Mouse (Mus musculus) lung, embryonic 14.5 days (tissue): ENCODE results near the gene Itgax. TPM values are rescaled to one million over a fixed set of nuclear protein-coding genes. Genes with fewer than 3 reads are reported as not detected.

Experiments
- ATAC-seq: fragments of 200-750 bp; cut with Nextera tagmentation; 2 replicates; pipeline ENCODE4 v1.8.0; 2017; ENCODE audit warnings: mild to moderate bottlenecking, moderate TSS enrichment, moderate library complexity; ENCODE audit not compliant: insufficient read depth
- DNase-seq: peaks from one replicate; pipeline ENCODE4 v3.0.0-alpha.2; 2015
- H3K27ac ChIP-seq: fragments of 300-500 bp; sonication (generic); 2 replicates; pipeline ENCODE4 v1.5.1; 2014; ENCODE audit warnings: low read depth, mild to moderate bottlenecking, moderate library complexity
- H3K27me3 ChIP-seq: fragments of 300-500 bp; sonication (generic); 2 replicates; pipeline ENCODE4 v1.6.1; 2014; ENCODE audit warnings: low read length, control low read depth; ENCODE audit not compliant: insufficient read depth
- H3K36me3 ChIP-seq: fragments of 300-500 bp; sonication (generic); 2 replicates; pipeline ENCODE4 v1.6.1; 2014; ENCODE audit warnings: control low read depth; ENCODE audit not compliant: insufficient read depth
- H3K4me1 ChIP-seq: fragments of 300-500 bp; sonication (generic); 2 replicates; pipeline ENCODE4 v1.6.1; 2014; ENCODE audit warnings: antibody characterized with exemption, control low read depth; ENCODE audit not compliant: insufficient read depth
- H3K4me2 ChIP-seq: fragments of 300-500 bp; sonication (generic); 2 replicates; pipeline ENCODE4 v1.6.1; 2014; ENCODE audit warnings: mild to moderate bottlenecking
- H3K4me3 ChIP-seq: fragments of 300-500 bp; sonication (generic); 2 replicates; pipeline ENCODE4 v1.5.1; 2014; ENCODE audit warnings: low read depth, low read length
- H3K9ac ChIP-seq: fragments of 300-500 bp; sonication (generic); 2 replicates; pipeline ENCODE4 v1.6.1; 2014
- H3K9me3 ChIP-seq: fragments of 300-500 bp; sonication (generic); 2 replicates; pipeline ENCODE4 v1.6.1; 2016; ENCODE audit warnings: low read depth, low read length, control low read depth
- CTCF ChIP-seq: IDR thresholded peaks from 2 replicates; pipeline ENCODE4 v1.5.1; 2016; ENCODE audit warnings: antibody characterized with exemption, low read depth
- WGBS: fragments of 180-500 bp; shearing (Covaris S2); extraction: QIAGEN DNeasy Blood & Tissue Kit; methylation state at CpG from one replicate; pipeline ENCODE4 v1.1.7; 2014; 5-methylcytosine and 5-hydroxymethylcytosine counted together
- polyA plus RNA-seq: library from polyadenylated mRNA; unstranded; fragments of >200 nt; fragmentation: Nextera tagmentation; extraction: Ambion mirVana; gene quantifications from 2 replicates; pipeline ENCODE4 v1.2.1, GENCODE M21; 2014

Itgax gene
- 0.11 and 0.12 TPM in 2 replicates for polyA plus RNA-seq

DNA sequence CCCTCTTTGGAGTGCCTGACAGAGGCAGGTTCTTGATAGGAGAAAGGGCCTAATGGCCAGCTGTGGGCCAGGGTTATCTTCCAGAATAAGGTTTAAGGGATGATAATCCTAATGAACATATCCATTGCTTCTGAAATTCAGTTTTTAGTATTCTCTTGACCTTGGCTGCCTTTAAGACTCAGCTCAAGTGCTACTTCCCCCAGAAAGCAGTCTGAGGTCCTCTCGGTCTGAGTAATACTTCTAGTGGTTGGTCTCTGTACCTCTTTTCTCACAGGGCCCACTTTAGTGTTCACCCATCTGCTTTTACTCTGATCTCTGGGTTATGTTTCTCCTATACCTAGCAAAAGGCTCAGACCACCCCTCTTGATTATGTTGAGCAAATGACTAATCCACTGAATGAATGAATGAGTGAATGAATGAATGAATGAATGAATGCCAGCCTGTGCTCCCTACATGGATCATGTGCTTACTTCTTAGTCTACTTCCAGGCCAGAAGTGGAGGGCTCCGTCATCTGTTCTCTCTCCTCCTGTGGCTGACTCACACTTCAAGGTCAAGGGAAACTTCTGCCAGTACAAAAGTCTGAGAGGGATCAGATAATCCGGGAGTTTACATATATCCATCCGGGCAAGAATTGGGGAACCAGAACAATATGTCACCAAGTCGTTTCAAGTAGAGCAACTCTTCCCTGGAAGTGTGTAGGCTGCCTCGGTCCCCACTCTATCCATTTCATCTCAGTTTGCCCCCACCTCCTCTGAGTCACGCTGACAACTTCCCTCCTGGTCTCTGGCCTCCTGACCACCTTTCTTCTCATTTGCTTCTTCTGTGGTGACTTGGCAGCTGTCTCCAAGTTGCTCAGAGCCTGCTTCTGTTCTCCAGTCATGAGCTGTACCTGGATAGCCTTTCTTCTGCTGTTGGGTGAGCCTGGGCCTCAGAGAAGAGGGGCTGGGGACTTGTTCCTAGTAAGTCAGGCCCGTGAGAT, at the start of gene Itgax:
TSS of gene Itgax (plus strand) at position 807 of the 980 bp plus-strand sequence.
- TF ChIP-seq CTCF, result no peak

GRCm38 (mm10) chr7:128080012-128080411, 49.3 kb upstream of the Itgax start:
- WGBS, result 75% methylated on average over 8 of the region's 8 CpGs
- DNase-seq (no peak), ATAC-seq (no peak)
- no peak overlapping the region for H3K4me3 ChIP-seq
- TF ChIP-seq CTCF, result no peak
- H3K4me1 ChIP-seq, result no peaks in the 10 kb centered on the region
- H3K27ac ChIP-seq, result no peak overlapping the region
- no peak overlapping the region for H3K4me2 ChIP-seq
- H3K36me3 ChIP-seq, result no peaks in the 10 kb centered on the region
- no peaks in the 10 kb centered on the region for H3K9me3 ChIP-seq
- no peaks in the 10 kb centered on the region for H3K27me3 ChIP-seq
- H3K9ac ChIP-seq, result no peak overlapping the region

More for the DNA sequence above, at the start of gene Itgax:
- Histone ChIP-seq H3K9me3 (no peaks in the 10 kb centered on the region), H3K4me2 (no peak within 1 kb of the TSS), H3K36me3 (no peaks in the 10 kb centered on the region), H3K9ac (no peak within 1 kb of the TSS), H3K4me1 (no peaks in the 10 kb centered on the region), H3K27ac (no peak within 1 kb of the TSS), H3K4me3 (no peak within 1 kb of the TSS), H3K27me3 (no peaks in the 10 kb centered on the region)
- DNase-seq (peak; percentile 8), ATAC-seq (no peak)
- WGBS, result 56% methylated on average over 8 of the region's 8 CpGs

DNA sequence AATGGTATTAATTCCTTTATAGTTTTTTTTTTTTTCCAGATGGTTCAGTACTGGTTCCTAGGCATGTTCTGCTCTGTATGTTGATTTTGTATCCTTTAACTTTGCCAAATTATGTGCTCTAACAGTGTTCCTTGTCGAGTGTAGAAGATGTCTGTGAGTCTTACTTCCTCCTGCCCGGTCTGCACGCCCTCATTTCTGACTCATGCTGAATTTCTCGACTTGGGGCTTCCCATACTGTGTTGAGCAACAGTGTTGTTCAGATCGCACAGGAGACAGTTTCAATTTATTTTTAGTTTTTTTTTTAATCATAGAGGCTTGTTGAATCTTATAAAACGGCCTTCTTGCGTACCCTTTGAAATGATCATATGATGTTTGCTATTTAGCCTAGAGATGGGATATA, 40.2 kb upstream of the Itgax start:
- H3K4me1 ChIP-seq, result no peaks in the 10 kb centered on the region
- H3K4me2 ChIP-seq, result no peak overlapping the region
- H3K36me3 ChIP-seq, result no peaks in the 10 kb centered on the region
- TF ChIP-seq CTCF, result no peak
- H3K9me3 ChIP-seq, result no peaks in the 10 kb centered on the region
- H3K27ac ChIP-seq, result no peak overlapping the region
- no peak overlapping the region for H3K4me3 ChIP-seq
- no peak overlapping the region for H3K9ac ChIP-seq
- ATAC-seq (no peak), DNase-seq (no peak)
- H3K27me3 ChIP-seq, result no peaks in the 10 kb centered on the region
- WGBS, result 77% methylated on average over 7 of the region's 7 CpGs

GRCm38 (mm10) chr7:128098135-128098534, 31.2 kb upstream of the Itgax start:
- H3K4me1 ChIP-seq, result no peaks in the 10 kb centered on the region
- no peak overlapping the region for H3K27ac ChIP-seq
- 0 out of 2 replicates have a peak, but pooled peaks have one; percentile 20 for TF ChIP-seq CTCF
- H3K4me2 ChIP-seq, result no peak overlapping the region
- H3K4me3 ChIP-seq, result no peak overlapping the region
- DNase-seq, result peak; percentile 56
- H3K9me3 ChIP-seq, result no peaks in the 10 kb centered on the region
- no peaks in the 10 kb centered on the region for H3K36me3 ChIP-seq
- no peak overlapping the region for H3K9ac ChIP-seq
- H3K27me3 ChIP-seq, result no peaks in the 10 kb centered on the region
- ATAC-seq, result no peak
- 83% methylated on average over 1 of the region's 1 CpGs for WGBS

- ATAC-seq (no peak), DNase-seq (no peak)
- Histone ChIP-seq H3K4me2 (no peak overlapping the region), H3K9ac (no peak overlapping the region), H3K27ac (no peak overlapping the region), H3K36me3 (no peaks in the 10 kb centered on the region), H3K4me1 (no peaks in the 10 kb centered on the region), H3K4me3 (no peak overlapping the region), H3K27me3 (no peaks in the 10 kb centered on the region), H3K9me3 (no peaks in the 10 kb centered on the region)
- TF ChIP-seq CTCF, result no peak
- WGBS, result 72% methylated on average over 2 of the region's 2 CpGs
Observed at GRCm38 (mm10) chr7:128100742-128101357, 28.5 kb upstream of the Itgax start.

- Histone ChIP-seq H3K9ac (no peak overlapping the region), H3K4me1 (no peaks in the 10 kb centered on the region), H3K4me3 (no peak overlapping the region), H3K27ac (no peak overlapping the region), H3K9me3 (no peaks in the 10 kb centered on the region), H3K36me3 (no peaks in the 10 kb centered on the region), H3K27me3 (no peaks in the 10 kb centered on the region), H3K4me2 (no peak overlapping the region)
- WGBS, result 44% methylated on average over 4 of the region's 4 CpGs
- TF ChIP-seq CTCF, result no peak
- ATAC-seq (no peak), DNase-seq (no peak)
Observed at GRCm38 (mm10) chr7:128105246-128105645, 24.1 kb upstream of the Itgax start.

GRCm38 (mm10) chr7:128107462-128107861, 21.9 kb upstream of the Itgax start:
- Histone ChIP-seq H3K9me3 (no peaks in the 10 kb centered on the region), H3K36me3 (no peaks in the 10 kb centered on the region), H3K4me3 (no peak overlapping the region), H3K27ac (no peak overlapping the region), H3K4me2 (no peak overlapping the region), H3K27me3 (no peaks in the 10 kb centered on the region), H3K4me1 (no peaks in the 10 kb centered on the region), H3K9ac (no peak overlapping the region)
- ATAC-seq, result no peak
- TF ChIP-seq CTCF, result no peak
- DNase-seq, result no peak
- 85% methylated on average over 7 of the region's 7 CpGs for WGBS
